Mouse (Mus musculus): Measurements from ENCODE around the gene Nfatc2ip. TPM values are rescaled to one million over a fixed set of nuclear protein-coding genes. Genes with fewer than 3 reads are reported as not detected.

Gene Nfatc2ip
- polyA plus RNA-seq, 1 experiment from 2014 or later, result 5.5 TPM

DNA sequence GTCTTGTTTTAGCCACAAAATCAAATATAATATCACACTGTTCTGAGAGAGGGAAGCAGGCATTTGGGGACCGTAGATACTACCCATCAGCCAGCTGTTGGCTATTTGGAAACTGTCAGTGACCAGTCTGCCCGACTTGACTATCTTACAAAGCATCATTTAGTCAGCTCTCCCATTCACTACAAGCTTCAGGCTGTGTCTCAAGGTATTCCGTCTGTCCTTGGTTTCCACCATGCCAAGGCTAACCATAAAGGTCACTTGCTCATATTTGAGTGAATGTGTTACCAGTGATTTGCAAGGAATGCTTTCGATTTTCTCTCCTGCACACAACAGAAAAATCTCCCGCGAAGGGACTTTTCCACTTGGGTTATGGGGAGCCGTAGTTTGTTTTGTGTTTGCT lies 38.2 kb upstream of the Nfatc2ip start:
- no peak for DNase-seq (ENCODE audit: low spot score)
- 92% methylated on average over 7 of the region's 7 CpGs for WGBS
- Histone ChIP-seq H3K9me3 (ENCODE audit: control insufficient read depth, low read length) (no peaks in the 10 kb centered on the region), H3K4me1 (ENCODE audit: control insufficient read depth, insufficient read depth, low read length) (no peaks in the 10 kb centered on the region), H3K27ac (ENCODE audit: low read depth, low read length) (no peak overlapping the region), H3K4me2 (ENCODE audit: low read depth) (no peak overlapping the region), H3K4me3 (ENCODE audit: low read depth, low read length) (no peak overlapping the region), H3K27me3 (ENCODE audit: control insufficient read depth, insufficient read depth, low read length) (no peaks in the 10 kb centered on the region), H3K9ac (ENCODE audit: low read length) (no peak overlapping the region), H3K36me3 (ENCODE audit: control insufficient read depth, insufficient read depth, low read length) (no peaks in the 10 kb centered on the region)
- no peak for ATAC-seq (ENCODE audit: insufficient read depth, low FRiP score, low TSS enrichment)

- no peak overlapping the region for H3K4me2 ChIP-seq (ENCODE audit: low read depth)
- ATAC-seq (ENCODE audit: insufficient read depth, low FRiP score, low TSS enrichment), result no peak
- no peaks in the 10 kb centered on the region for H3K9me3 ChIP-seq (ENCODE audit: control insufficient read depth, low read length)
- no peak overlapping the region for H3K27ac ChIP-seq (ENCODE audit: low read depth, low read length)
- peaks cover 7% of the 10 kb centered on the region; the same call in 1 of the 2 replicates for H3K4me1 ChIP-seq (ENCODE audit: control insufficient read depth, insufficient read depth, low read length)
- DNase-seq (ENCODE audit: low spot score), result no peak
- no peaks in the 10 kb centered on the region for H3K27me3 ChIP-seq (ENCODE audit: control insufficient read depth, insufficient read depth, low read length)
- H3K4me3 ChIP-seq (ENCODE audit: low read depth, low read length), result no peak overlapping the region
- no peaks in the 10 kb centered on the region for H3K36me3 ChIP-seq (ENCODE audit: control insufficient read depth, insufficient read depth, low read length)
- H3K9ac ChIP-seq (ENCODE audit: low read length), result no peak overlapping the region; the same call in 1 of the 2 replicates
These were observed 33.6 kb upstream of the Nfatc2ip start for GRCm38 (mm10) chr7:126430167-126430566.

GRCm38 (mm10) chr7:126429503-126429898 lies 33.0 kb upstream of the Nfatc2ip start:
- 36% methylated on average over 15 of the region's 15 CpGs for WGBS
- H3K27ac ChIP-seq (ENCODE audit: low read depth, low read length), result no peak overlapping the region

DNA sequence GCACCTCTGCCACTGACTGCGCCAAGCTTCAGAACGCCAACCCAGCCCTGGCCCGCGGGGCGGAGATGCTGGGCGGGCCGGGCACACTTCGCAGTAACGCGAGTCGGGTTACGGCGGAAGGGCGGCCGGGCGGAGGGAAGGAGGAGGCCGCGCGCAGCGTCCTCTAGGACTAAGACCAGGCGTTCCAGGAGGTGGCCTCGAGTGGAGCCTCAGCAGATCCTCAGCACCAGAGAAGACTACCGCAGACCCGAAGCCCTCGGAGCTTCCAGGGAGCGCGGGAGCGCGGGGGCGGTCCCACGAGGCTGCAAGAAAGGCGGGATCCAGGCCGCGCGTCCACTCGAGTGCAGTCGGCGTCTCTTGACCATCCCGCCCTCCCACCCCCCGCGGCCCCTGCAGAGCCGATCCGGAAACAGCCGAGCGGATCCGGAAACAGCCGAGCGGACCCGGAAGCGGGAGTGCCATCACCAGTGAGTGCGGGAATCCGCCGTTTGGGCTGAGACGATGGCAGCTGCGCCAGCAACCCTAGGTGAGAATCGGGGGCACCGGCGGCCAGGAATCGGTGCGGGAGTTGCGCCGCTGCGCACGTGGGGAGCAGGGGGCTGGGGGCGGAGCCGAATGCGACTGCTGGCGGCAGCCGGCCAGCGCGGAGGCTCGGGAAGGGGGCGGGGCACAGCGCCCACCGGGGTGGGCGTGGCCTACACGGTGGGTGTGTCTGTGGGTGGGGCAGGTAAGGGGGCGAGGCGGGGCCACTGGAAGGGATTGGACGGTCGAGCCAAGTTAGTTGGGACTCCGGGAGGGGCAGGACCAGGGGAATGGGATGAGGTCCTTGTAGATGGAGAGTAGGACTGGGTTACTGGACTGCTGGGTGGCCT lies 32.3 kb upstream of the Nfatc2ip start, which contains the start of gene Rabep2:
Gene Rabep2 (plus strand): TSS at position 129 of the 872 bp plus-strand sequence.
- H3K9me3 ChIP-seq (ENCODE audit: control insufficient read depth, low read length), result no peaks in the 10 kb centered on the region
- ATAC-seq (ENCODE audit: insufficient read depth, low FRiP score, low TSS enrichment) (peak; percentile 92), DNase-seq (ENCODE audit: low spot score) (peak; percentile 95)
- H3K27ac ChIP-seq (ENCODE audit: low read depth, low read length), result peak within 1 kb of the TSS; percentile 89
- H3K36me3 ChIP-seq (ENCODE audit: control insufficient read depth, insufficient read depth, low read length), result no peaks in the 10 kb centered on the region
- H3K4me2 ChIP-seq (ENCODE audit: low read depth), result peak within 1 kb of the TSS; percentile 88
- H3K9ac ChIP-seq (ENCODE audit: low read length), result peak within 1 kb of the TSS; percentile 88
- peak within 1 kb of the TSS; percentile 81 for H3K4me3 ChIP-seq (ENCODE audit: low read depth, low read length)
- WGBS, result under 1% methylated on average over 77 of the region's 82 CpGs
- no peaks in the 10 kb centered on the region for H3K27me3 ChIP-seq (ENCODE audit: control insufficient read depth, insufficient read depth, low read length)
- H3K4me1 ChIP-seq (ENCODE audit: control insufficient read depth, insufficient read depth, low read length), result peaks cover 7% of the 10 kb centered on the region; the same call in 1 of the 2 replicates

More at GRCm38 (mm10) chr7:126429503-126429898, 33.0 kb upstream of the Nfatc2ip start:
- Histone ChIP-seq H3K27me3 (ENCODE audit: control insufficient read depth, insufficient read depth, low read length) (no peaks in the 10 kb centered on the region), H3K4me2 (ENCODE audit: low read depth) (peak overlapping the region; percentile 88), H3K4me3 (ENCODE audit: low read depth, low read length) (peak overlapping the region; percentile 81), H3K36me3 (ENCODE audit: control insufficient read depth, insufficient read depth, low read length) (no peaks in the 10 kb centered on the region), H3K9me3 (ENCODE audit: control insufficient read depth, low read length) (no peaks in the 10 kb centered on the region), H3K9ac (ENCODE audit: low read length) (peak overlapping the region; percentile 29), H3K4me1 (ENCODE audit: control insufficient read depth, insufficient read depth, low read length) (peaks cover 7% of the 10 kb centered on the region; the same call in 1 of the 2 replicates)
- ATAC-seq (ENCODE audit: insufficient read depth, low FRiP score, low TSS enrichment) (no peak), DNase-seq (ENCODE audit: low spot score) (no peak)

DNA sequence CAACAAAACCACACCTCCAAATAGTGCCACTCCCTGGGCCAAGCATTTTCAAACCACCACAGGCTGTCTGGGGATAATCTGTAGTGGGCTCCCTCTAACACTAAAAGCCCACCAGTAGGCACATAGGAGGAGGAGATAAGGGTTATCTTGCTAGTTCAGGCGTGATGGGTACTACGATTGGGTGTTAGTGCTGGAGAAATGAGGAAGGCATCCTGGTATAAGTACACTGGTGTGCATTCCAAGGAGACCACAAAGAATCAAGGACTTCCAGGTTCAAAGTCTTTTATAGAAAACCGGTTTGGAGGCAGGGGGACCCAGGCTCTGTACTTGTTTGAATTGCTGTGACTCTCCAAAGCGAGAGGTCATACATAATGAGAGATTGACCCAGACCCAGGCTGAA lies 31.6 kb upstream of the Nfatc2ip start:
- no peak for DNase-seq (ENCODE audit: low spot score)

DNA sequence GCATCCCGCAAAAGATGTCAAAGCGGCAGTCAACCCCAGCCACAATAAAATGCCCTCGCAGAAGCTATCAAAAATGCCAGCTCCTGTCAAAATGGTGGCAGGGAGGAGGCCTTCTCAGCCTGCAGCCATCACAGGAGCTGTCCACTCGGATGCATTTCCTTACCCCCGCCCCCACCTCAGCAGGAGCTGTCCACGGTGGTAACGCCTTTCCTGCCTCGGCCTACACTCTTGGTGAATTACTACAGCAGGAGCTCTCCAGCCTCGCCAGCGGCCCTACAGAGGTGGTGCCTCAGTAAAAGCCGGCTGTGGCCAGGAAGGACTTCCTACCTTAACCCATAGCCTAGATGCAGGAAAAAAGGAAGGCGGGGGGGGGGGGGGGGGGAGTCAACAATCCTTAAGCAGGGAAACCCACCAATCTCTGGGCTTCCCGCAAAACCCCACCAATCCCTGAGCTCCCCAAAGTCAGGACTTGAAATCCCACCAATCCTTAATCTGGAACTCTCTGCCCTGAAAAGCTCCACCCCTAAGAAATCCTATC lies 30.9 kb upstream of the Nfatc2ip start:
- DNase-seq (ENCODE audit: low spot score) (no peak), ATAC-seq (ENCODE audit: insufficient read depth, low FRiP score, low TSS enrichment) (no peak)
- 55% methylated on average over 12 of the region's 13 CpGs for WGBS
- Histone ChIP-seq H3K9me3 (ENCODE audit: control insufficient read depth, low read length) (no peaks in the 10 kb centered on the region), H3K27ac (ENCODE audit: low read depth, low read length) (no peak overlapping the region), H3K9ac (ENCODE audit: low read length) (no peak overlapping the region), H3K27me3 (ENCODE audit: control insufficient read depth, insufficient read depth, low read length) (no peaks in the 10 kb centered on the region), H3K4me3 (ENCODE audit: low read depth, low read length) (0 out of 2 replicates have a peak overlapping the region, but pooled peaks have one; percentile 81), H3K36me3 (ENCODE audit: control insufficient read depth, insufficient read depth, low read length) (no peaks in the 10 kb centered on the region), H3K4me2 (ENCODE audit: low read depth) (no peak overlapping the region), H3K4me1 (ENCODE audit: control insufficient read depth, insufficient read depth, low read length) (peaks cover 7% of the 10 kb centered on the region; the same call in 1 of the 2 replicates)

More for the DNA sequence above, 31.6 kb upstream of the Nfatc2ip start:
- peak overlapping the region; percentile 81 for H3K4me3 ChIP-seq (ENCODE audit: low read depth, low read length)
- H3K9ac ChIP-seq (ENCODE audit: low read length), result peak overlapping the region; percentile 88
- no peaks in the 10 kb centered on the region for H3K27me3 ChIP-seq (ENCODE audit: control insufficient read depth, insufficient read depth, low read length)
- H3K9me3 ChIP-seq (ENCODE audit: control insufficient read depth, low read length), result no peaks in the 10 kb centered on the region
- peak overlapping the region; percentile 89 for H3K27ac ChIP-seq (ENCODE audit: low read depth, low read length)
- H3K4me1 ChIP-seq (ENCODE audit: control insufficient read depth, insufficient read depth, low read length), result peaks cover 7% of the 10 kb centered on the region; the same call in 1 of the 2 replicates
- H3K36me3 ChIP-seq (ENCODE audit: control insufficient read depth, insufficient read depth, low read length), result no peaks in the 10 kb centered on the region
- peak overlapping the region; percentile 88 for H3K4me2 ChIP-seq (ENCODE audit: low read depth)
- no peak for ATAC-seq (ENCODE audit: insufficient read depth, low FRiP score, low TSS enrichment)
- WGBS, result 17% methylated on average over 4 of the region's 4 CpGs

DNA sequence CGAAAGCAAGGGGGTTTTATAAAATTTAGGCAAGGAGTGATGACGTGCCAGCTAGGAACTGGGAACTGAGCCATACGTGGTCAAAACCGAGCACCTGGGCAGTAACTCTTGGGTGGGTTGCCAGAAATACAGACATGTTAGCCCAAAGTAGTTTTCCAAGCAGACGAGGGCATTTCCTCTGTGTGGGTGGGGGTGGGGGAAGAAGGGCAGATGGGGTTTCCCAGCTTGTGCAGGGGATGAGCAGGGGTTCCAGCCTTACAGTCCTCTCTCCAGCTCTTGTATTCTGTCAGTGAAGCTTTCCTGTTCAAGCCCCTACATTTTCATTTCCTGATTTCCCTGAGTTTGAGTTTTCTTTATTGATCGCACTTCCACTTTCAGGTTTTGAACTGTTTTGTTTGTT lies 27.6 kb upstream of the Nfatc2ip start:
- DNase-seq (ENCODE audit: low spot score), result no peak
- no peak for ATAC-seq (ENCODE audit: insufficient read depth, low FRiP score, low TSS enrichment)
- H3K27ac ChIP-seq (ENCODE audit: low read depth, low read length), result no peak overlapping the region
- no peak overlapping the region for H3K4me2 ChIP-seq (ENCODE audit: low read depth)
- H3K9me3 ChIP-seq (ENCODE audit: control insufficient read depth, low read length), result no peaks in the 10 kb centered on the region
- no peak overlapping the region for H3K4me3 ChIP-seq (ENCODE audit: low read depth, low read length)
- H3K36me3 ChIP-seq (ENCODE audit: control insufficient read depth, insufficient read depth, low read length), result no peaks in the 10 kb centered on the region
- no peak overlapping the region for H3K9ac ChIP-seq (ENCODE audit: low read length)
- WGBS, result 83% methylated on average over 6 of the region's 6 CpGs
- H3K4me1 ChIP-seq (ENCODE audit: control insufficient read depth, insufficient read depth, low read length), result 0 out of 2 replicates have a peak, but pooled peaks cover 3% of the 10 kb centered on the region
- no peaks in the 10 kb centered on the region for H3K27me3 ChIP-seq (ENCODE audit: control insufficient read depth, insufficient read depth, low read length)

- no peaks in the 10 kb centered on the region for H3K4me1 ChIP-seq (ENCODE audit: control insufficient read depth, insufficient read depth, low read length)
- 88% methylated on average over 5 of the region's 5 CpGs for WGBS
- H3K27ac ChIP-seq (ENCODE audit: low read depth, low read length), result no peak overlapping the region
- H3K9me3 ChIP-seq (ENCODE audit: control insufficient read depth, low read length), result no peaks in the 10 kb centered on the region
- no peak for ATAC-seq (ENCODE audit: insufficient read depth, low FRiP score, low TSS enrichment)
- H3K9ac ChIP-seq (ENCODE audit: low read length), result no peak overlapping the region
- no peaks in the 10 kb centered on the region for H3K36me3 ChIP-seq (ENCODE audit: control insufficient read depth, insufficient read depth, low read length)
- H3K4me2 ChIP-seq (ENCODE audit: low read depth), result no peak overlapping the region
- no peaks in the 10 kb centered on the region for H3K27me3 ChIP-seq (ENCODE audit: control insufficient read depth, insufficient read depth, low read length)
- DNase-seq (ENCODE audit: low spot score), result no peak
- no peak overlapping the region for H3K4me3 ChIP-seq (ENCODE audit: low read depth, low read length)
These were observed 25.2 kb upstream of the Nfatc2ip start for GRCm38 (mm10) chr7:126421756-126422155.

All from neural tube, embryonic 11.5 days (tissue).